Mouse (Mus musculus): ENCODE data around the gene Ttc1. TPM values are rescaled to one million over a fixed set of nuclear protein-coding genes. Genes with fewer than 3 reads are reported as not detected.

The Ttc1 gene
- polyA plus RNA-seq, 1 experiment from 2014 or later: 81.5 TPM

DNA sequence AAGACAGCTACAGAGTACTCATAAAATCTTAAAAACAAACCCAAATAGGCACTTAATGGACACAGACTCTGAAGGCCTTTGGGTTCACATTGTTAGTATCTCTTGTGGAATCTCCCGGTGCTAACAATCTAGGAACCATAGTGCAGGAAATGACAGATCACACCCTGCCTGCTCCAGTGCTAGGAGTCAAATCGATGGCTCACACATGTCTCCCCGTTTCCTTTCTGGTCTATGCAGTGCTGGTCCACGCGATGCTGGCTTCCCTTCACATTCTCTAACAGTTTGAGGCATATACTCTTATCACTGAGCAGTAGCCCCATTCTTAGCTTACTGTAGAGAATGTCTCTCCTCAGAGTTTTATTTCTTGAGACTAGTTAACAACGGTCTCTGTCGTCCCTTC lies 20.0 kb downstream of the Ttc1 start:
- Histone ChIP-seq H3K27me3 (ENCODE audit: control insufficient read depth, insufficient read depth, low read length) (no peaks in the 10 kb centered on the region), H3K27ac (ENCODE audit: low read depth, low read length) (no peak overlapping the region), H3K4me2 (ENCODE audit: low read depth, low read length) (no peak overlapping the region), H3K9me3 (ENCODE audit: control insufficient read depth, low read length) (no peaks in the 10 kb centered on the region), H3K4me3 (ENCODE audit: low read depth, low read length) (no peak overlapping the region), H3K4me1 (ENCODE audit: control insufficient read depth, insufficient read depth, low read length) (no peaks in the 10 kb centered on the region), H3K9ac (replicated peaks; ENCODE audit: low read depth, low read length) (no peak overlapping the region), H3K36me3 (ENCODE audit: control insufficient read depth, insufficient read depth, low read length) (peaks cover 21% of the 10 kb centered on the region)
- no peak for ATAC-seq (ENCODE audit: low read depth)
- 78% methylated on average over 7 of the region's 7 CpGs for WGBS

DNA sequence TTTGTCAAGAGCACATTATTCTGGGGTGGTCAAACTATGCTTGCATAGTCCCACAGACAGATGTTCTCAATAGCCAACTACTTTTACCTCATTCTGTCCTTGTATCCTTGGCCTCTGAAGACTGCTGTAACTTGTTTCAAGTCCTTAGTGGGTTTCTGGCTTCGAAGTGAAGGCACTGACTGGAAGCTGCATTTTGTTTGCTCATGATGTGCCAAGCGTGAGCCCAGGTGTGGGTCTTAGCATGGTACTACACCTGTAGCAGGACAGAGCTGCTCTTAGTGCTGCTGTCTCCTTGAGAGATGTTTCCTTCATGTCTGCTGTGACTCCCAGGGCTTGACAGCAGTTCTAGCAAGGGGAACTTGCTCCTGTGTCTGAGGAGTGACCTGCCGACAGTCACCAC lies 24.4 kb downstream of the Ttc1 start:
- ATAC-seq (ENCODE audit: low read depth): no peak
- H3K4me2 ChIP-seq (ENCODE audit: low read depth, low read length): no peak overlapping the region
- H3K36me3 ChIP-seq (ENCODE audit: control insufficient read depth, insufficient read depth, low read length): peaks cover 16% of the 10 kb centered on the region; the same call in 1 of the 2 replicates
- no peaks in the 10 kb centered on the region for H3K4me1 ChIP-seq (ENCODE audit: control insufficient read depth, insufficient read depth, low read length)
- H3K9ac ChIP-seq (replicated peaks; ENCODE audit: low read depth, low read length): no peak overlapping the region
- no peaks in the 10 kb centered on the region for H3K27me3 ChIP-seq (ENCODE audit: control insufficient read depth, insufficient read depth, low read length)
- no peak overlapping the region for H3K4me3 ChIP-seq (ENCODE audit: low read depth, low read length)
- 94% methylated on average over 3 of the region's 3 CpGs for WGBS
- H3K27ac ChIP-seq (ENCODE audit: low read depth, low read length): no peak overlapping the region
- H3K9me3 ChIP-seq (ENCODE audit: control insufficient read depth, low read length): no peaks in the 10 kb centered on the region

DNA sequence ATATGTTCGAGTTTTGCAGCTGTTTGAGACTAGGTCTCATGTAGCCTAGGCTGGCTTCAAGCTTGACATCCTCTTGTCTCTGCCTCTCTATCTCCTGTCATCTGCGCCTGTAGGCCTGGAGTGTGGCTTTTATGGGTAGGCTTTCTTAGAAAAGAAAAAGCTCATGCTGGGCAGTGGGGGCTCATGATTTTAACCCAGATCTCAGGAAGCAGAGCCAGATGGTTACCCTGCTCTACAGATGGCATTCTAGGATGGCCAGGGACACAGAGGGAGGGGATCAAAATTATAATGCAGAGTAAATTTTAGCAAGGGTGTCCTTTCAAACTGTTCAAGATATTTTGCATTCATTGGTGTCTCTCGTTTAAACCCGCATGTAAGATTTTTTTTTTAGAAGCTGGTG lies 35.6 kb downstream of the Ttc1 start:
- 93% methylated on average over 4 of the region's 4 CpGs for WGBS
- Histone ChIP-seq H3K4me3 (ENCODE audit: low read depth, low read length) (no peak overlapping the region), H3K27me3 (ENCODE audit: control insufficient read depth, insufficient read depth, low read length) (no peaks in the 10 kb centered on the region), H3K4me1 (ENCODE audit: control insufficient read depth, insufficient read depth, low read length) (no peaks in the 10 kb centered on the region), H3K4me2 (ENCODE audit: low read depth, low read length) (no peak overlapping the region), H3K27ac (ENCODE audit: low read depth, low read length) (no peak overlapping the region), H3K9me3 (ENCODE audit: control insufficient read depth, low read length) (no peaks in the 10 kb centered on the region), H3K9ac (replicated peaks; ENCODE audit: low read depth, low read length) (no peak overlapping the region), H3K36me3 (ENCODE audit: control insufficient read depth, insufficient read depth, low read length) (peaks cover 7% of the 10 kb centered on the region; the same call in 1 of the 2 replicates)
- ATAC-seq (ENCODE audit: low read depth): no peak

DNA sequence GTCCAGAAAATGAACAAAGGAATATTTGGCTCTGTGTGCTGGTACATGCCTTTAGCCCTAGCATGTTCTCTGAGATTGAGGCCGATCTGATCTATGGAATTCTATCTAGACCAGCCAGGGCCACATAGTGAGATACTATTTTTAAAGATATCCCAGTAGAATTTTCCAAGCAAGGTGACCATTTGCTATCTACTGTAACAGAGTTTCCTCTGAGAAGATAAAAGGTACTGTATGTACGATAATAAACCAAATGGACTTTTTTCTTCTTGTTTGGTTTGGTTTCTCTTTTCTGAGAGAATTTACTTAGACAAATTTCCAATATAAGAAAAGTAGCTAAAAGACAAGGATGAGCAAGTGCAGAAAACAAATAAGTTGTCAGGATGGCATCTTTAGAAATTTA lies 39.4 kb downstream of the Ttc1 start:
- Histone ChIP-seq H3K27ac (ENCODE audit: low read depth, low read length) (no peak overlapping the region), H3K9me3 (ENCODE audit: control insufficient read depth, low read length) (no peaks in the 10 kb centered on the region), H3K4me1 (ENCODE audit: control insufficient read depth, insufficient read depth, low read length) (no peaks in the 10 kb centered on the region), H3K4me3 (ENCODE audit: low read depth, low read length) (no peak overlapping the region), H3K4me2 (ENCODE audit: low read depth, low read length) (no peak overlapping the region), H3K9ac (replicated peaks; ENCODE audit: low read depth, low read length) (no peak overlapping the region), H3K27me3 (ENCODE audit: control insufficient read depth, insufficient read depth, low read length) (no peaks in the 10 kb centered on the region), H3K36me3 (ENCODE audit: control insufficient read depth, insufficient read depth, low read length) (peaks cover 10% of the 10 kb centered on the region; the same call in 1 of the 2 replicates)
- ATAC-seq (ENCODE audit: low read depth): no peak
- 98% methylated on average over 2 of the region's 2 CpGs for WGBS

DNA sequence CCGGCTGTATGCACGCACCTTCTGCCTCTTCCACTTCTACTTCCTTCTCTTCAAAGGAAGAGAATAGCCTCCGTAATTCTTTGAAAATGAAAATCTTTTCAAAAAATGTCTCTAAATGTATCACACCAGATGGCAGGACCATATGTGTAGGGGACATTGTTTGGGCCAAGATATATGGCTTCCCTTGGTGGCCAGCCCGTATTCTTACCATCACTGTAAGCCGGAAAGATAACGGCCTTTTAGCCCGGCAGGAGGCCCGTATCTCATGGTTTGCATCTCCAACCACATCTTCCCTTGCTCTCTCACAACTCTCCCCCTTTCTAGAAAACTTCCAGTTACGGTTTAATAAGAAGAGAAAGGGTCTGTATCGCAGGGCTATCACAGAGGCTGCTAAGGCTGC lies 42.1 kb downstream of the Ttc1 start:
- no peak for ATAC-seq (ENCODE audit: low read depth)
- no peak overlapping the region for H3K27ac ChIP-seq (ENCODE audit: low read depth, low read length)
- H3K4me2 ChIP-seq (ENCODE audit: low read depth, low read length): no peak overlapping the region
- H3K27me3 ChIP-seq (ENCODE audit: control insufficient read depth, insufficient read depth, low read length): no peaks in the 10 kb centered on the region
- WGBS: 74% methylated on average over 10 of the region's 10 CpGs
- no peak overlapping the region for H3K9ac ChIP-seq (replicated peaks; ENCODE audit: low read depth, low read length)
- H3K4me1 ChIP-seq (ENCODE audit: control insufficient read depth, insufficient read depth, low read length): no peaks in the 10 kb centered on the region
- peaks cover 14% of the 10 kb centered on the region; the same call in 1 of the 2 replicates for H3K36me3 ChIP-seq (ENCODE audit: control insufficient read depth, insufficient read depth, low read length)
- no peak overlapping the region for H3K4me3 ChIP-seq (ENCODE audit: low read depth, low read length)
- no peaks in the 10 kb centered on the region for H3K9me3 ChIP-seq (ENCODE audit: control insufficient read depth, low read length)

DNA sequence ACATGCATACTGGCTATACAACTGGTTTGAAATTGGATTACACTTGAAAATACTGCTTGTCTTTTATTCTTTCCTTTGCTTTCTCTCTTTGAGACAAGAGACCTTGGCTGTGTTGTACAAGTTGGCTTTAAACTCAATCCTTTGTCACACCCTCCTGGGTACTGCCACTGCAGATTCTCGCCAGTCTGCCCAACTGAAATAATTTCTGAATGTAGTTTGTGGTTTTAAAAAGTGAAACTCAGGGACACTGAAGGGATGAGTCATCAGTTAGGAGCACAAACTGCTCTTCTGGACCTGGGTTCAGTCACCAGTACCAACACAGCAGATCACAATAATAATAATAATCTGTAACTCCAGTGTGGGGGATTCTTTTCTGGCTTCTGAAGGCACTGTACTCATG lies 44.3 kb downstream of the Ttc1 start:
- Histone ChIP-seq H3K9me3 (ENCODE audit: control insufficient read depth, low read length) (no peaks in the 10 kb centered on the region), H3K9ac (replicated peaks; ENCODE audit: low read depth, low read length) (no peak overlapping the region), H3K27ac (ENCODE audit: low read depth, low read length) (no peak overlapping the region), H3K4me2 (ENCODE audit: low read depth, low read length) (no peak overlapping the region), H3K36me3 (ENCODE audit: control insufficient read depth, insufficient read depth, low read length) (peaks cover 14% of the 10 kb centered on the region; the same call in 1 of the 2 replicates), H3K4me3 (ENCODE audit: low read depth, low read length) (no peak overlapping the region), H3K27me3 (ENCODE audit: control insufficient read depth, insufficient read depth, low read length) (no peaks in the 10 kb centered on the region), H3K4me1 (ENCODE audit: control insufficient read depth, insufficient read depth, low read length) (no peaks in the 10 kb centered on the region)
- ATAC-seq (ENCODE audit: low read depth): no peak
- 95% methylated on average over 1 of the region's 1 CpGs for WGBS

DNA sequence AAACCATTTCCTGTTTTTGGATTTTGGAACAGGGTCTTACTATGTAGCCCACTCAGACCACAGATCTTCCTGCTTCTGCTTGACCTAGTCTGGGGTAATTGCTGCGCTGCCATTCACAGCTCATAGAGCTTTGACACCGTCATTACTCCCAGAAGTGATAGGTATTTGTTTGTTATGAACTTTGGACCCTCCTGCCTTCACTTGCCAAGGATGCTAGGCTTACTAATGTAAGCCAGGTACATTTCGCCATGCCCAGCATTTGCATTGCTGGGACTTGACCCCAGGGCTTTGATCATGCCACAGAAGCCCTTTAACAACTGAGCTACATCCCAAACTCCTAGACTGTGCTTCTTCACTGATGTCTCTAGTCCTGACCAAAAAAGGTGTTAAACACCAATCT lies 47.5 kb downstream of the Ttc1 start:
- Histone ChIP-seq H3K27ac (ENCODE audit: low read depth, low read length) (no peak overlapping the region), H3K9ac (replicated peaks; ENCODE audit: low read depth, low read length) (no peak overlapping the region), H3K4me3 (ENCODE audit: low read depth, low read length) (no peak overlapping the region), H3K36me3 (ENCODE audit: control insufficient read depth, insufficient read depth, low read length) (peaks cover 13% of the 10 kb centered on the region; the same call in 1 of the 2 replicates), H3K27me3 (ENCODE audit: control insufficient read depth, insufficient read depth, low read length) (no peaks in the 10 kb centered on the region), H3K9me3 (ENCODE audit: control insufficient read depth, low read length) (no peaks in the 10 kb centered on the region), H3K4me2 (ENCODE audit: low read depth, low read length) (no peak overlapping the region), H3K4me1 (ENCODE audit: control insufficient read depth, insufficient read depth, low read length) (no peaks in the 10 kb centered on the region)
- no peak for ATAC-seq (ENCODE audit: low read depth)
- 96% methylated on average over 3 of the region's 3 CpGs for WGBS

DNA sequence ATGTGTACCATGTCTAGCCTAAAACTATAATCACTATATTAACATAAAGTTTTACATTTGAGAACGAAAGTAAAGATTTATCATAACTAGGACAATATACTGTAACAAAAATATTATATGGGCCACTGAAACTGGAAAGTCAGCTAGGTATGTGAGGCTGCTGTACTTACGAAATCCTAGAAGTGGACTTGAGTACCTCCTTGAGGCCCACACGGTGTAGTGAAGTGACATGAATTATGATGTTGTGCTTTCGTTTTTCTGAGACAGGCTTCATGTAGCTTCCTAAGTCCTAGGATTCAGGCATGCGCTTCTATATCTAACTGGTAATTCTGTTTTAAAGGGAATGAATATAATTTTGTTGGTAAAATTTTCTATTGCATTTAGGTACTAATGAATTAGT lies 49.2 kb downstream of the Ttc1 start:
- Histone ChIP-seq H3K36me3 (ENCODE audit: control insufficient read depth, insufficient read depth, low read length) (0 out of 2 replicates have a peak, but pooled peaks cover 7% of the 10 kb centered on the region), H3K9me3 (ENCODE audit: control insufficient read depth, low read length) (no peaks in the 10 kb centered on the region), H3K9ac (replicated peaks; ENCODE audit: low read depth, low read length) (no peak overlapping the region), H3K4me1 (ENCODE audit: control insufficient read depth, insufficient read depth, low read length) (no peaks in the 10 kb centered on the region), H3K4me3 (ENCODE audit: low read depth, low read length) (no peak overlapping the region), H3K4me2 (ENCODE audit: low read depth, low read length) (no peak overlapping the region), H3K27me3 (ENCODE audit: control insufficient read depth, insufficient read depth, low read length) (no peaks in the 10 kb centered on the region), H3K27ac (ENCODE audit: low read depth, low read length) (no peak overlapping the region)
- 74% methylated on average over 5 of the region's 5 CpGs for WGBS
- ATAC-seq (ENCODE audit: low read depth): no peak

DNA sequence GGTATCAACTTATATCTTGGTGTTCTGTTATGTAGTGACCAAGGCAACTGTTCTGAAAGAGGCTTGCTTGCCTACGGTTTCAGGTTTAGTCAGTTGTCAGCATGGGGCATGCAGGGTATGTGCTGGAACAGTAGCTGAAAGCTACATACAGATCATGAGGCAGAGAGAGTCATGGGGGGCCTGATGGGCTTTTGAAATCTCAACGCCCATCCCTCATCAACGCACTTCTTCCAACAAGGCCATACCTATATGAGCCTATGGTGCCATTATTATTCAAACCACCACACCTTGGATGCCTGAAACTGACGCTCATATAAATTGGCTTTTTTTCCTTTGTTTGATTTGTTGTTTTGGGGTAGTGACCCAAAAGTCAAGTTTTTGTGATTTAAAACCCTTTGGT lies 51.2 kb downstream of the Ttc1 start:
- Histone ChIP-seq H3K4me1 (ENCODE audit: control insufficient read depth, insufficient read depth, low read length) (no peaks in the 10 kb centered on the region), H3K27ac (ENCODE audit: low read depth, low read length) (no peak overlapping the region), H3K9ac (replicated peaks; ENCODE audit: low read depth, low read length) (no peak overlapping the region), H3K27me3 (ENCODE audit: control insufficient read depth, insufficient read depth, low read length) (no peaks in the 10 kb centered on the region), H3K4me2 (ENCODE audit: low read depth, low read length) (no peak overlapping the region), H3K9me3 (ENCODE audit: control insufficient read depth, low read length) (no peaks in the 10 kb centered on the region), H3K36me3 (ENCODE audit: control insufficient read depth, insufficient read depth, low read length) (peaks cover 7% of the 10 kb centered on the region; the same call in 1 of the 2 replicates), H3K4me3 (ENCODE audit: low read depth, low read length) (no peak overlapping the region)
- ATAC-seq (ENCODE audit: low read depth): no peak
- 81% methylated on average over 4 of the region's 4 CpGs for WGBS
